Mouse (Mus musculus): ENCODE results near the gene Slc39a8.

GRCm38 (mm10) chr3:135873596-135873995 is 48.5 kb downstream of the Slc39a8 start:
- TF ChIP-seq HCFC1 (IDR thresholded peaks at IDR 0.05; ENCODE audit: borderline replicate concordance, insufficient read depth, low read length) = no peak
- no peak for TF ChIP-seq ZNF384 (IDR thresholded peaks at IDR 0.05; ENCODE audit: low read depth, low read length)
